Mouse (Mus musculus) heart, embryonic 15.5 days (tissue): ENCODE results near the gene 4933405L10Rik. TPM values are rescaled to one million over a fixed set of nuclear protein-coding genes. Genes with fewer than 3 reads are reported as not detected.

ENCODE experiments used
- ATAC-seq: fragments of 200-750 bp; cut with Nextera tagmentation; replicated peaks from 2 replicates; pipeline ENCODE4 v1.8.0; 2017; ENCODE audit warnings: low read depth, moderate TSS enrichment; ENCODE audit not compliant: insufficient number of reproducible peaks, insufficient read depth, low FRiP score
- H3K27ac ChIP-seq: fragments of 300-500 bp; sonication (generic); 2 replicates; pipeline ENCODE4 v1.5.1; 2015; ENCODE audit warnings: mild to moderate bottlenecking, inconsistent platforms
- H3K27me3 ChIP-seq: fragments of 300-500 bp; sonication (generic); 2 replicates; pipeline ENCODE4 v1.6.1; 2015; ENCODE audit warnings: inconsistent platforms
- H3K36me3 ChIP-seq: fragments of 300-500 bp; sonication (generic); 2 replicates; pipeline ENCODE4 v1.6.1; 2015; ENCODE audit warnings: mild to moderate bottlenecking, inconsistent platforms
- H3K4me1 ChIP-seq: fragments of 300-500 bp; sonication (generic); replicated peaks from 2 replicates; pipeline ENCODE4 v1.6.1; 2015; ENCODE audit warnings: inconsistent platforms
- H3K4me2 ChIP-seq: fragments of 300-500 bp; sonication (generic); 2 replicates; pipeline ENCODE4 v1.6.1; 2015; ENCODE audit warnings: inconsistent platforms, mild to moderate bottlenecking, moderate library complexity
- H3K4me3 ChIP-seq: fragments of 300-500 bp; sonication (generic); 2 replicates; pipeline ENCODE4 v1.5.1; 2015; ENCODE audit warnings: mild to moderate bottlenecking, inconsistent platforms
- H3K9ac ChIP-seq: fragments of 300-500 bp; sonication (generic); 2 replicates; pipeline ENCODE4 v1.6.1; 2015; ENCODE audit warnings: mild to moderate bottlenecking, inconsistent platforms
- H3K9me3 ChIP-seq: fragments of 300-500 bp; sonication (generic); replicated peaks from 2 replicates; pipeline ENCODE4 v1.6.1; 2016; ENCODE audit warnings: inconsistent platforms
- WGBS: fragments of 180-500 bp; shearing (Covaris S2); methylation state at CpG from one replicate; pipeline ENCODE4 v1.1.7; 2015; ENCODE audit warnings: mixed read lengths; 5-methylcytosine and 5-hydroxymethylcytosine counted together
- polyA plus RNA-seq: library from polyadenylated mRNA; unstranded; fragments of >200 nt; fragmentation: Nextera tagmentation; extraction: Ambion mirVana; gene quantifications from 2 replicates; pipeline ENCODE4 v1.2.1, GENCODE M21; 2015

4933405L10Rik gene
- polyA plus RNA-seq, 1 experiment from 2014 or later: not detected

GRCm38 (mm10) chr8:105702001-105702401 lies 5.5 kb upstream of the 4933405L10Rik start:
- peak overlapping the region; percentile 70 for H3K9ac ChIP-seq
- H3K27ac ChIP-seq: peak overlapping the region; percentile 95
- no peaks in the 10 kb centered on the region for H3K27me3 ChIP-seq
- H3K9me3 ChIP-seq: no peaks in the 10 kb centered on the region
- H3K36me3 ChIP-seq: peaks cover 25% of the 10 kb centered on the region; the same call in 1 of the 2 replicates
- no peak for ATAC-seq
- 47% methylated on average over 18 of the region's 18 CpGs for WGBS
- H3K4me3 ChIP-seq: peak overlapping the region; percentile 80
- peak overlapping the region; percentile 91 for H3K4me2 ChIP-seq
- H3K4me1 ChIP-seq: peaks cover 21% of the 10 kb centered on the region

GRCm38 (mm10) chr8:105702731-105703415 lies 4.6 kb upstream of the 4933405L10Rik start:
- no peak for ATAC-seq
- no peak overlapping the region for H3K4me3 ChIP-seq
- no peaks in the 10 kb centered on the region for H3K9me3 ChIP-seq
- no peak overlapping the region for H3K4me2 ChIP-seq
- 93% methylated on average over 24 of the region's 24 CpGs for WGBS
- H3K27me3 ChIP-seq: no peaks in the 10 kb centered on the region
- H3K36me3 ChIP-seq: peaks cover 19% of the 10 kb centered on the region; the same call in 1 of the 2 replicates
- H3K27ac ChIP-seq: no peak overlapping the region
- H3K9ac ChIP-seq: no peak overlapping the region
- peaks cover 28% of the 10 kb centered on the region for H3K4me1 ChIP-seq

GRCm38 (mm10) chr8:105704146-105704812 lies 3.2 kb upstream of the 4933405L10Rik start:
- Histone ChIP-seq H3K4me3 (no peak overlapping the region), H3K4me1 (peaks cover 30% of the 10 kb centered on the region), H3K27me3 (no peaks in the 10 kb centered on the region), H3K36me3 (peaks cover 8% of the 10 kb centered on the region; the same call in 1 of the 2 replicates), H3K9ac (no peak overlapping the region), H3K9me3 (no peaks in the 10 kb centered on the region), H3K4me2 (no peak overlapping the region), H3K27ac (no peak overlapping the region)
- WGBS: 92% methylated on average over 34 of the region's 34 CpGs
- no peak for ATAC-seq

- Histone ChIP-seq H3K4me2 (no peak overlapping the region), H3K4me1 (peaks cover 27% of the 10 kb centered on the region), H3K9me3 (no peaks in the 10 kb centered on the region), H3K4me3 (no peak overlapping the region), H3K27ac (no peak overlapping the region), H3K27me3 (no peaks in the 10 kb centered on the region), H3K36me3 (peaks cover 8% of the 10 kb centered on the region; the same call in 1 of the 2 replicates), H3K9ac (no peak overlapping the region)
- WGBS: 87% methylated on average over 6 of the region's 6 CpGs
- no peak for ATAC-seq
Observed at GRCm38 (mm10) chr8:105704955-105705354, 2.5 kb upstream of the 4933405L10Rik start.

GRCm38 (mm10) chr8:105706426-105706825 lies 1.0 kb upstream of the 4933405L10Rik start:
- H3K36me3 ChIP-seq: peaks cover 8% of the 10 kb centered on the region; the same call in 1 of the 2 replicates
- no peaks in the 10 kb centered on the region for H3K9me3 ChIP-seq
- no peak overlapping the region for H3K4me3 ChIP-seq
- H3K27ac ChIP-seq: no peak overlapping the region
- WGBS: 81% methylated on average over 12 of the region's 12 CpGs
- peak overlapping the region; percentile 94; the same call in 1 of the 2 replicates for H3K4me2 ChIP-seq
- no peaks in the 10 kb centered on the region for H3K27me3 ChIP-seq
- H3K9ac ChIP-seq: no peak overlapping the region
- ATAC-seq: no peak
- H3K4me1 ChIP-seq: peaks cover 22% of the 10 kb centered on the region

GRCm38 (mm10) chr8:105708675-105709074 lies 1.2 kb downstream of the 4933405L10Rik start:
- H3K4me2 ChIP-seq: no peak overlapping the region
- 89% methylated on average over 8 of the region's 8 CpGs for WGBS
- no peak overlapping the region for H3K4me3 ChIP-seq

DNA sequence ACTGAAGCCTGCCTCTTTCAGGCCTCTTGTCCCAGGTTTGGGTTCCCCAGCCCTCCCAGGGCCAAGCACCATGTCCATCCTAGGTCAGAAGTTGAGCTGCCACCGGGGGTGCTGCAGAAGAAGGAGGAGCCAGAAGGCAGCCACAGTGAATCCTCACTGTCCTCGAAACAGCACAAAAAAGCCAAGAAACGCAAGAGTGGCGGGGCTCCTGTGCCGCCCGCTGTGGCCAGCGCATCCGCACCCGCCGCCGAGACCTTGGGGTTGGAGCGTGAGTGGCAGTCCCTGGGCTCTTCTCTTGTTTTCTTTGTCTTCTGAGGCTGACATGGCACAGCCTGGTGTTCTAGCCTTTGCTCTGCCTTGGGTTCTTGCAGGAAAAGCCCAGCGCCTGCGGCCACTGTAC lies 1.9 kb downstream of the 4933405L10Rik start:
- Histone ChIP-seq H3K4me1 (peaks cover 13% of the 10 kb centered on the region), H3K9me3 (no peaks in the 10 kb centered on the region), H3K27ac (no peak overlapping the region), H3K9ac (no peak overlapping the region), H3K36me3 (no peaks in the 10 kb centered on the region), H3K27me3 (no peaks in the 10 kb centered on the region), H3K4me3 (no peak overlapping the region), H3K4me2 (no peak overlapping the region)
- 75% methylated on average over 14 of the region's 14 CpGs for WGBS
- ATAC-seq: no peak

More at GRCm38 (mm10) chr8:105708675-105709074, 1.2 kb downstream of the 4933405L10Rik start:
- peaks cover 13% of the 10 kb centered on the region for H3K4me1 ChIP-seq
- no peak overlapping the region for H3K9ac ChIP-seq
- no peaks in the 10 kb centered on the region for H3K27me3 ChIP-seq
- no peaks in the 10 kb centered on the region for H3K36me3 ChIP-seq
- no peak overlapping the region for H3K27ac ChIP-seq
- ATAC-seq: no peak
- H3K9me3 ChIP-seq: no peaks in the 10 kb centered on the region

DNA sequence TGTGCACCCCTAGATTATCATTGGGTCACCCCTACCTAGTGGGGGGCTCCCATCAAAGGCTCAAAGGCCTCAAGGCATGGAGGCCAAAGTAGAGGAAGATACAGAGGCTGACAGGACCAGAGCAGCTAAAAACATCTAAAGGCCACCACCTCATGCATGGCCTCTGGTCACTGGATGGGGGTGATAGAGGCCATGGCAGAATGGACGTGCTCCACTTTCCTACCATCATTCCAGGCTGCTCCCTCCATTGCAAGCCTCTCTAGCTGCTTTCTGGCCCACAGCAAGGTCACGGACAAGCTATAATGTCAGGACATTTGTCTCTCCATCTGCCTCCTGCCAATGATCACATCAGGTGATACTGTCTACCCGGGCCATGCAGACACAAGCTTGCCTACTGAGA lies 4.8 kb downstream of the 4933405L10Rik start:
- Histone ChIP-seq H3K4me1 (peaks cover 6% of the 10 kb centered on the region), H3K9me3 (no peaks in the 10 kb centered on the region), H3K27me3 (no peaks in the 10 kb centered on the region), H3K4me2 (no peak overlapping the region), H3K27ac (no peak overlapping the region), H3K4me3 (no peak overlapping the region), H3K36me3 (peaks cover 9% of the 10 kb centered on the region; the same call in 1 of the 2 replicates), H3K9ac (no peak overlapping the region)
- 72% methylated on average over 3 of the region's 3 CpGs for whole genome bisulfite sequencing
- no peak for ATAC-seq

- Histone ChIP-seq H3K27ac (peak overlapping the region; percentile 58; the same call in 1 of the 2 replicates), H3K4me2 (no peak overlapping the region), H3K4me3 (no peak overlapping the region), H3K9me3 (no peaks in the 10 kb centered on the region), H3K9ac (no peak overlapping the region), H3K27me3 (no peaks in the 10 kb centered on the region), H3K36me3 (peaks cover 9% of the 10 kb centered on the region; the same call in 1 of the 2 replicates), H3K4me1 (no peaks in the 10 kb centered on the region)
- ATAC-seq: peak; percentile 25; the same call in 1 of the 2 replicates
- WGBS: 3% methylated on average over 3 of the region's 3 CpGs
Observed at GRCm38 (mm10) chr8:105714139-105714538, 6.7 kb downstream of the 4933405L10Rik start.

DNA sequence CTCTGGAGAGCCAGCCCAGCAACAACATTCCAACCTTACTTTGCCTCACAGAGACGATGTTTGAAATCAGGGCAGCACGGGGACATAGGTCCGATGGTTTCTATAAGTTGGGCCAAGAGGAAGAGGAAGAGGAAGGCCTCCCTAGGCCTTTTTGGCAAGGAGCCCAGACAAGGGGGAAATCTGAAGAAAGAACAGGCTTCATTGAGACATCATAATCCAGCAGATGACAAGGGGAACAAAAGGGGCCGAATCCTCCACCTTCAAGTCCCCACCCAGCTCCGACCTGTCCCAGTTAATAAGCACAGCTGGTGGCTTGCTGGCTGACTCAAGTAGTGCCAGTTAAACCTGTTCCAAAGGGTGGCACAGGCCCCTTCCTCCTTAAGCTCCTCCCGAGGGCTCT lies 7.6 kb downstream of the 4933405L10Rik start:
- Histone ChIP-seq H3K4me3 (no peak overlapping the region), H3K4me2 (no peak overlapping the region), H3K9ac (no peak overlapping the region), H3K9me3 (no peaks in the 10 kb centered on the region), H3K27me3 (no peaks in the 10 kb centered on the region), H3K27ac (peak overlapping the region; percentile 58), H3K4me1 (no peaks in the 10 kb centered on the region), H3K36me3 (peaks cover 9% of the 10 kb centered on the region; the same call in 1 of the 2 replicates)
- ATAC-seq: 0 out of 2 replicates have a peak, but pooled peaks have one; percentile 16
- WGBS: 58% methylated on average over 6 of the region's 6 CpGs

GRCm38 (mm10) chr8:105716302-105716945 lies 9.0 kb downstream of the 4933405L10Rik start:
- peaks cover 9% of the 10 kb centered on the region; the same call in 1 of the 2 replicates for H3K36me3 ChIP-seq
- ATAC-seq: no peak

More at GRCm38 (mm10) chr8:105716302-105716945, 9.0 kb downstream of the 4933405L10Rik start:
- WGBS: 89% methylated on average over 15 of the region's 15 CpGs
- H3K4me1 ChIP-seq: no peaks in the 10 kb centered on the region
- no peak overlapping the region for H3K9ac ChIP-seq
- no peak overlapping the region for H3K27ac ChIP-seq
- no peaks in the 10 kb centered on the region for H3K9me3 ChIP-seq
- no peak overlapping the region for H3K4me3 ChIP-seq
- H3K4me2 ChIP-seq: no peak overlapping the region
- H3K27me3 ChIP-seq: no peaks in the 10 kb centered on the region
